In the genomic region with DNA sequence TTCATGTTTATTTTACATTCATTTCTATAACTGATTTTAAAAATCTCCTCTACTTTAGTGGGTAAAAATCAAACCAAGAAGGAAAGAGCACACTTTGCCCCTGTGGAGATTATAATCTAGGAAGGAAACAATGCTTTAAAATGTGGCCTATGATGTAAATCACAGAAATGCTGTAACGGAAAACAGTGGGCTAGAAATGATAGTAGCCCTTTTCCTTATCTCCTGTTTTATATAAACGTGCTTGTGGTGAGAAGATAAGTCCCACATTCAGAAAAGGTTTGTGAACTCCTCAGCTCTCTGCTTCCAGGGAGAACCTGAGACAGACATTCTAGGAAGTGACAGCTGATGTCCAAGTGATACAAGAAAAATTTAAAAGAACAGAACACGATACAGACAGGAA, we compare ENCODE assay signal across 19 mouse cellular contexts.
"Had no signal": no experiment of that assay in that cellular context is flagged by ENCODE, and none has a peak within 500 bp of the region (broad histone marks: within the 10 kb centered on the region; RNA-seq: fewer than 3 reads in every experiment).

No protein-coding gene starts in this region.

- H3K4me1 ChIP-seq: liver, embryonic 15.5 days; midbrain, embryonic 12.5 days; neural tube, embryonic 12.5 days; stomach, embryonic 15.5 days had no signal

- H3K4me3 ChIP-seq: liver, embryonic 15.5 days; lung, embryonic 15.5 days; midbrain, embryonic 10.5 days; midbrain, embryonic 12.5 days; myocyte; neural tube, embryonic 12.5 days; stomach, embryonic 15.5 days had no signal

- H3K27ac ChIP-seq: liver, embryonic 15.5 days; lung, embryonic 15.5 days; midbrain, embryonic 10.5 days; midbrain, embryonic 12.5 days; neural tube, embryonic 12.5 days; stomach, embryonic 15.5 days; stomach, postnatal 0 days had no signal

- H3K9ac ChIP-seq: liver, embryonic 15.5 days; liver, postnatal 0 days; lung, embryonic 15.5 days; midbrain, embryonic 12.5 days; neural tube, embryonic 12.5 days; stomach, embryonic 15.5 days had no signal

- H3K27me3 ChIP-seq: liver, embryonic 15.5 days; lung, embryonic 15.5 days; midbrain, embryonic 12.5 days; neural tube, embryonic 12.5 days; stomach, embryonic 15.5 days had no signal

- H3K36me3 ChIP-seq: liver, embryonic 15.5 days; lung, embryonic 15.5 days; midbrain, embryonic 10.5 days; midbrain, embryonic 12.5 days; neural tube, embryonic 12.5 days; stomach, embryonic 15.5 days had no signal

- DNase-seq: liver, postnatal 0 days; lung, adult 2 months; lung, postnatal 14 days; lung, postnatal 4 days; midbrain, embryonic 14.5 days; right cerebral cortex, postnatal 14 days; thymus, adult 2 months; thymus, postnatal 25 days; thymus, postnatal 4 days had no signal

- ATAC-seq: liver, postnatal 0 days; lung, postnatal 0 days; midbrain, embryonic 16.5 days had no signal

- H3K9me3 ChIP-seq: liver, embryonic 15.5 days; lung, embryonic 15.5 days; midbrain, embryonic 10.5 days; midbrain, embryonic 12.5 days; neural tube, embryonic 12.5 days; stomach, embryonic 15.5 days had no signal
